Mouse (Mus musculus): ENCODE data around the gene Ryr1. TPM values are rescaled to one million over a fixed set of nuclear protein-coding genes. Genes with fewer than 3 reads are reported as not detected.

The Ryr1 gene
- polyA plus RNA-seq, 1 experiment from 2014 or later: 0.09 TPM

GRCm38 (mm10) chr7:29016440-29016839 lies 108.5 kb downstream of the Ryr1 start:
- H3K4me1 ChIP-seq (ENCODE audit: insufficient read depth): peaks cover 4% of the 10 kb centered on the region; the same call in 1 of the 2 replicates
- H3K36me3 ChIP-seq (replicated peaks; ENCODE audit: insufficient read depth, low read length): no peaks in the 10 kb centered on the region
- no peak overlapping the region for H3K9ac ChIP-seq (replicated peaks)
- H3K4me2 ChIP-seq (ENCODE audit: low read depth, low read length): no peak overlapping the region
- DNase-seq: no peak
- TF ChIP-seq EP300 (IDR thresholded peaks at IDR 0.05; ENCODE audit: low read depth) (no peak), CTCF (IDR thresholded peaks at IDR 0.05; ENCODE audit: low read depth) (no peak)
- H3K9me3 ChIP-seq (ENCODE audit: low read length): 0 out of 2 replicates have a peak, but pooled peaks cover 2% of the 10 kb centered on the region
- peak; percentile 21 for ATAC-seq
- peaks cover 37% of the 10 kb centered on the region for H3K27me3 ChIP-seq (ENCODE audit: insufficient read depth, low read length)
- 66% methylated on average over 7 of the region's 7 CpGs for WGBS (ENCODE audit: insufficient replicate concordance)
- H3K27ac ChIP-seq (ENCODE audit: low read depth): no peak overlapping the region
- H3K4me3 ChIP-seq (ENCODE audit: low read depth, low read length): no peak overlapping the region

GRCm38 (mm10) chr7:29014984-29015383 lies 110.0 kb downstream of the Ryr1 start:
- WGBS (ENCODE audit: insufficient replicate concordance): 91% methylated on average over 1 of the region's 1 CpGs
- ATAC-seq: no peak
- Histone ChIP-seq H3K4me1 (ENCODE audit: insufficient read depth) (peaks cover 4% of the 10 kb centered on the region; the same call in 1 of the 2 replicates), H3K9me3 (ENCODE audit: low read length) (0 out of 2 replicates have a peak, but pooled peaks cover 2% of the 10 kb centered on the region), H3K9ac (replicated peaks) (no peak overlapping the region), H3K4me2 (ENCODE audit: low read depth, low read length) (no peak overlapping the region), H3K27me3 (ENCODE audit: insufficient read depth, low read length) (peaks cover 25% of the 10 kb centered on the region), H3K4me3 (ENCODE audit: low read depth, low read length) (no peak overlapping the region), H3K36me3 (replicated peaks; ENCODE audit: insufficient read depth, low read length) (no peaks in the 10 kb centered on the region), H3K27ac (ENCODE audit: low read depth) (no peak overlapping the region)
- no peak for DNase-seq
- TF ChIP-seq EP300 (IDR thresholded peaks at IDR 0.05; ENCODE audit: low read depth) (no peak), CTCF (IDR thresholded peaks at IDR 0.05; ENCODE audit: low read depth) (peak; percentile 53)

GRCm38 (mm10) chr7:29008714-29009113 lies 116.3 kb downstream of the Ryr1 start:
- WGBS (ENCODE audit: insufficient replicate concordance): 48% methylated on average over 9 of the region's 9 CpGs
- Histone ChIP-seq H3K36me3 (replicated peaks; ENCODE audit: insufficient read depth, low read length) (no peaks in the 10 kb centered on the region), H3K27ac (ENCODE audit: low read depth) (no peak overlapping the region), H3K4me1 (ENCODE audit: insufficient read depth) (peaks cover 9% of the 10 kb centered on the region), H3K4me3 (ENCODE audit: low read depth, low read length) (no peak overlapping the region), H3K9ac (replicated peaks) (no peak overlapping the region), H3K4me2 (ENCODE audit: low read depth, low read length) (no peak overlapping the region), H3K9me3 (ENCODE audit: low read length) (no peaks in the 10 kb centered on the region), H3K27me3 (ENCODE audit: insufficient read depth, low read length) (no peaks in the 10 kb centered on the region)
- DNase-seq (no peak), ATAC-seq (no peak)
- TF ChIP-seq CTCF (IDR thresholded peaks at IDR 0.05; ENCODE audit: low read depth) (no peak), EP300 (IDR thresholded peaks at IDR 0.05; ENCODE audit: low read depth) (no peak)

DNA sequence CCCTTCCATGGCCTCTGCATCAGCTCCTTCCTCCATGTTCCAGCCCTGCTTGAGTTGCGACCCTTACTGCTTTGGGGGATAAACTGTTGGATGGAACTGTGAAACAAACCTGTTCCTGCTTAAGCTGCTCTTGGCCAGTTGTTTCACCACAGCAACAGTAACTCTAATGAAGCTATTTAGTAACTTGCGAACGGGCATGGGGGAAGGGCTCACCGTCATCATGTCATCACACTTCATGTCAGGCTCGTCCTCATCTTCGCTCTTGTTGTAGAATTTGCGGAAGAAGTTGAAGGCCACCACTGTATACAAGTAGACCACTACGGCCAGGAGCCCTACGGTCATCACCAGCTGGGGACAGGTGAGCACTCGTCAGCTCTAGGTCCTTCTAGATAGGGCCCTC lies 116.8 kb downstream of the Ryr1 start:
- no peak overlapping the region for H3K27ac ChIP-seq (ENCODE audit: low read depth)

GRCm38 (mm10) chr7:29007224-29008101 lies 117.5 kb downstream of the Ryr1 start:
- peak overlapping the region; percentile 13; the same call in 1 of the 2 replicates for H3K4me2 ChIP-seq (ENCODE audit: low read depth, low read length)
- H3K9ac ChIP-seq (replicated peaks): no peak overlapping the region
- 62% methylated on average over 9 of the region's 9 CpGs for WGBS (ENCODE audit: insufficient replicate concordance)
- H3K27ac ChIP-seq (ENCODE audit: low read depth): 0 out of 2 replicates have a peak overlapping the region, but pooled peaks have one; percentile 29
- no peaks in the 10 kb centered on the region for H3K27me3 ChIP-seq (ENCODE audit: insufficient read depth, low read length)
- TF ChIP-seq EP300 (IDR thresholded peaks at IDR 0.05; ENCODE audit: low read depth): no peak
- ATAC-seq (no peak), DNase-seq (no peak)
- no peak overlapping the region for H3K4me3 ChIP-seq (ENCODE audit: low read depth, low read length)
- H3K36me3 ChIP-seq (replicated peaks; ENCODE audit: insufficient read depth, low read length): no peaks in the 10 kb centered on the region
- no peaks in the 10 kb centered on the region for H3K9me3 ChIP-seq (ENCODE audit: low read length)
- peaks cover 9% of the 10 kb centered on the region for H3K4me1 ChIP-seq (ENCODE audit: insufficient read depth)

More for the DNA sequence above, 116.8 kb downstream of the Ryr1 start:
- no peak overlapping the region for H3K4me2 ChIP-seq (ENCODE audit: low read depth, low read length)
- peaks cover 9% of the 10 kb centered on the region for H3K4me1 ChIP-seq (ENCODE audit: insufficient read depth)
- no peak overlapping the region for H3K9ac ChIP-seq (replicated peaks)
- H3K4me3 ChIP-seq (ENCODE audit: low read depth, low read length): no peak overlapping the region
- TF ChIP-seq EP300 (IDR thresholded peaks at IDR 0.05; ENCODE audit: low read depth): no peak
- no peak for TF ChIP-seq CTCF (IDR thresholded peaks at IDR 0.05; ENCODE audit: low read depth)
- H3K27me3 ChIP-seq (ENCODE audit: insufficient read depth, low read length): no peaks in the 10 kb centered on the region
- ATAC-seq (no peak), DNase-seq (no peak)
- 86% methylated on average over 10 of the region's 10 CpGs for WGBS (ENCODE audit: insufficient replicate concordance)
- no peaks in the 10 kb centered on the region for H3K36me3 ChIP-seq (replicated peaks; ENCODE audit: insufficient read depth, low read length)
- no peaks in the 10 kb centered on the region for H3K9me3 ChIP-seq (ENCODE audit: low read length)
